Mouse (Mus musculus): ENCODE results near the gene Tmem263. TPM values are rescaled to one million over a fixed set of nuclear protein-coding genes. Genes with fewer than 3 reads are reported as not detected.

Gene Tmem263
- total RNA-seq (2014; fragmentation: Nextera tagmentation) = 23.5 and 25.0 TPM in 2 replicates
- total RNA-seq (2017) = 16.1 and 17.6 TPM in 2 replicates

DNA sequence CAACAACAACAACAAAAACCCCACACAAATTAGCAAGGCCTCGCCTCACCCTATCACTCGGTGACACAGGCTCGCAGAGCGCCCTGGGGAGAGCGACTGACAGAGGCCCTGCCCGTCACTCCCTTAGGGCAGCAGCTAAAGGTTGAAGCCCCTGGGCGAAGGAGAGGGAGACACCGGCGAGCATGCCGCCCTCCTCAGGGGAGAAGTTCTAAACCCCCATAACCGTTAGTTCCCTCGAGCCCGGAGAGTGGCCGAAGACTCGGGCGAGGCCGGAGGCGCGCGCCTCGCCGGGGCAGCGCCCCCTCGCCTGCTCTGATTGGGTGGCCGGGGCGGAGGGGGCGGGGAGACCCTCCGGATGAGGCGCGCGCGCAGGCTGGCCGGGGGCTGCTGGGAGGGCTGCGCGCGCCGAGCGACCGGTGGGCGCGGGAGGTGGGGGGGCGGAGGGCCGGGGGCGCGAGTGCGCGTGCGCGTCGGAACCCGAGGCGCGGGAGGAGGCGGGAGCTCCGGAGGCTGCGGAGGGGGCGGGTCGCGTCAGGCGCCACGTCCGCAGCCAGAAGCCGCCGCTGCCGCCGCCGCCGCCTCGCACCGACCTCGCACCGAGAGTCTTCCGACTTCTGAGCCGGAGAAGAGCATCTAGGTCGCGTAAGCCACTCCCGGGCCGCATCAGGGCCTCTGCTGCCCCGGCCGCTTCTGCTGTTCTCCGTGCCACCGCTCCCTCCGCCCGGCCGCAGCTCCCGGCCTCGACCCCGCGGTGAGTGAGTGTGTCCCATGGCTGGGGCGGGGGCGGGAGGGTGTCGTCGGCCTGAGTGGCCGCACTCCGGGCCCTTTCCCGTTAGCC lies at the start of gene Tmem263, which contains the start of gene Fhl4:
Gene Tmem263, plus strand, starts transcription at position 381 of the 838 bp plus-strand sequence.
Gene Fhl4, minus strand, starts transcription at position 249 of the 838 bp plus-strand sequence.
- peak; percentile 91 for ATAC-seq (replicated peaks; ENCODE audit: poor library complexity, severe bottlenecking)

GRCm38 (mm10) chr10:85054876-85055275 lies 47.6 kb upstream of the Tmem263 start:
- no peak for ATAC-seq (replicated peaks; ENCODE audit: poor library complexity, severe bottlenecking)

- no peak for ATAC-seq (replicated peaks; ENCODE audit: poor library complexity, severe bottlenecking)
These were observed 30.7 kb upstream of the Tmem263 start for GRCm38 (mm10) chr10:85071605-85072152.

- peak; percentile 2 for ATAC-seq (replicated peaks; ENCODE audit: poor library complexity, severe bottlenecking)
These were observed 586 bp upstream of the Tmem263 start for GRCm38 (mm10) chr10:85101841-85102240.

DNA sequence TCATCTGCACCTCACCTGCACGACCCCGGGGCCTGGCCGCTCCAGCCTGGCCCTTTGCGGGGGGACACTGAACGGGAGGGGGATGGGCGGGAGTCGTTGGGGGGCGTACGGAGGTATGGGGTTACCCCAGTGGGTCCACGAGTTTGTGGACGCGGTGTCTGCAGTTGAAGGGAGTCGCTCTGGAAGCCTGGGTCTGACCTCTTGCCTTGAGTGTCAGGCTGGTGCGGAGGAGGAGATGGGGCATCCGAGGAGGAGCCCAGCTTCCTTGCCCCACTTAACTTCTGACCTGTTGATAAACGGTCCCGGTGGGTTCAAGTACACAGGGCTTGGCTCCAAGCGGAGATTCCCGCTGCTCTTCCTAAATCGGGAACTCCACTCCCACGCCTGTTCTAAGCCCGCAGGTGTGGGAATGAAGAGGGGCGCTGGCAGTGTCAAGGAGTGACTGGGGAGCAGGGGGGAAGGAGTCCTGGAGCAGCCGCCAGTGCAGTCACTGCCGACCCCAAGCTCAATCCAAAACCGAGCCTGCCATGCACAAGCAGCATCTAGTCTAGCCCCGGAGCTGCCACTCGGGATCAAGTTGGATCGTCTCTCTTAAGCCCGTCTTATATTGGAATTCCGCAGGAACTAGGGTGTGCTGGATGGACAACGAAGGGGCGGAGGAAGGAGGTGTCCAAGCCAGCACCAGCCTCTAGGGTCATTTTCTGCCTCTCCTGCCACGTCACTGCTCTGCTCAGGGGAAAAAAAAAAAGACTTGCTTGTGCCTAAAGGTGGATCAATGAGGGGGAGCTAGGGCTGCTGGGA lies 858 bp downstream of the Tmem263 start:
- ATAC-seq (replicated peaks; ENCODE audit: poor library complexity, severe bottlenecking) = peak; percentile 37

DNA sequence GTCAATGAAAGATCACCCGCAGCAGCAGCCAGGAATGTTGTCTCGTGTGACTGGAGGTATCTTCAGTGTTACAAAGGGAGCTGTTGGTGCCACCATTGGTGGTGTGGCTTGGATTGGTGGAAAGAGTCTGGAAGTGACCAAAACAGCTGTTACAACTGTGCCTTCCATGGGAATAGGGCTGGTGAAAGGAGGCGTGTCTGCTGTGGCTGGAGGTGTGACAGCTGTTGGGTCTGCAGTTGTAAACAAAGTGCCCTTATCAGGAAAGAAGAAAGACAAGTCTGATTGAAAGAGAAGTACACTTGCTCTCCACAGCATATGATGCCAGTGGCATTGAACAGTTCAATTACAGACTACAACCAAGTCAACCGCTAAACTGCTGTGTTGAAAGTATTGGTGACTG lies 12.0 kb downstream of the Tmem263 start:
- ATAC-seq (replicated peaks; ENCODE audit: poor library complexity, severe bottlenecking) = no peak

DNA sequence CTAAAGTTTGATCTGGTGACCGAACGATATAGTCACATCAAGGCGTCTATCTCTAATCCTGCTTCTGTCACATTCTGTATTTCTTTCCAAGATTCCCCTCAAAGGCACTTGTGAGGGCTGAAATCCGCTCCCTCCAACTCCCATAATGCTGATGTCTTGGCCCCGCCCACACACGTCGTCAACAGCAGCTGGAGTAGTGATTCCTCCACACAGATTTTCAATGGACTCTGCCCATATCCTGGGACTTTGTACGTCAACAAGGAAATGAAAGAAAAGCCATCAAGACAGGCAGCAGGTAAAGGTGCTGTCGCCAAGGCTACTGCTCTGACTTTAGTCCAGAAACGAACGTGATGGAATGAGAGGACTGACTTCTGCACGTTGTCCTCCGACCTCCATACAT lies 22.8 kb downstream of the Tmem263 start:
- no peak for ATAC-seq (replicated peaks; ENCODE audit: poor library complexity, severe bottlenecking)

DNA sequence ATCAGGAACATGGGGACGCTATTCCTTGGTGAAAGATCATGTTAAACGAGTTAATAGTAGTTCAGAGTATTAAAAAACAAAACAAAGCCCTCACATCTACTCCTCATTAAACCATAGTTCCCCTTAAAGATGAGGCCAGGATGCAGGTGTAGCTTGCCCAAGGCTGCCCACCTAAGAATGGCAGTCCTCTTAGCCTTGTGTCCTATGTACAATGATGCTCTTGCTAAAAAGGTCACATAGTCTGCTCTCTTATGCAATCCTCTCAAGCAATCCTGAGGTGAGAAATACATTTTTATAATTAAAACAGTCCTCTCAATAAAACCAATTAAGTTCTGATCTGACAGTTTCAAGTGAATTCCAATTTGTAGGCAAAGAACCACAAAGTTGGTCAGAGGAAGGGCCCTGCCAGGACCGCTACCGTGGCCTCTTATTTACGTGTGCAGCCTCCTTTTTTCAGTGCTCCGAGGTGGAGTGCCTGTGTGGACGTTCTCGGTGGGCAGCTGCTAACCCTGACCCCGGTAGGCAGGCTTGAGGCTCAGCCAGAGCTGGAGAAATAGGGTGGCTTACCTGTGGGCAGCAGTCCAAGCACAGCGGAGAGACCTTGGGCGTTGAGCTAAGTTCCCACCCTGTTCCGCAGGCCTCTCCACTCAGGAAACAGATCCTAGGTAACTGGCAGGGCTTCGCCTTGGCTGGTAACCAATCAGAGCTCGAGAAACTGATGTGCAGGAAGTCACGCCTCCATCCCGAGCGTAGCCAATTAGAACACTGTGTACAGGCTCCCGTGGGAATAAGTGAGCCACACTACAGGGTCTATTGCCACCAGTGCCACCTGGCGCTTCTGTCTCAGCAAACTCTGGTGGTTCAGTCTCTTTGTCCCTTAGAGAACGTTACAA lies 25.2 kb downstream of the Tmem263 start, which contains the start of gene Mterf2:
Gene Mterf2, minus strand, starts transcription at position 633 of the 893 bp plus-strand sequence.
- ATAC-seq (replicated peaks; ENCODE audit: poor library complexity, severe bottlenecking) = peak; percentile 94

DNA sequence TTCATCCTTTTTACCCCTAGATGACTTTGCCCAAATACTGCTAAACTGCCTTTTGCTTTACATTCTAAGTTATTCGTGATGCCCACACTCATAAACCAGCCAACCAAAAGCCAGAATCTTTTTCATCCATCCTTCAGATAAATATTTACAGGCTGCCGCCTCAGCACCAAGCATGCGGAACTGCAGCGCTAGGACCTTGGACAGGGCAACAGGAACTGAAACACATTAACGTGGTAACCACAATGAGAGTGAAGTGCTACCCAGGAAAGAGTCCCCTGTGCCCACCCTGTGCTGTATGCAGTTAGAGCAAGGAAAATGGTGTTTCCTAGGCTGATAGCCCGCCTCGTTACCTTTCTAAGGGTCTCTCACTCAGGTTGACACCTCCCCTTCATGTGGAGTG lies 26.0 kb downstream of the Tmem263 start:
- peak; percentile 85 for ATAC-seq (replicated peaks; ENCODE audit: poor library complexity, severe bottlenecking)

DNA sequence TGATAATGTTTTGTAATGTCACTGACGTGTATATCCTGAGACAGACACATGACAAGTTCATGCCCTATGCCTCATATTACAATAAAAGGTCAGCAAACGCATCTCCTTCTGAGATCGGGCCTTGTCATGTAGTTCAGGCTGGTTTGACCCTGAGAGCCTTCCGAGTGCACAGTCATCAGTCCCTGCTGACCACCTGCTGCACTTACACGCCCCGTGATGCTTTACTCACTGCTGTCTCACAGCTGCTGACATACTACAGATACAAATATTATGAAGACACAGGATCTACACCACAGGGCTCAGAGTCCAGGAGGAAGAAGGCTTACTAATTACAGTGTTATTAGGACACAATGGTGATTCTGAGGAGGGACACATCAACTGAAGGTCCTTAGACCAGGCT lies 34.1 kb downstream of the Tmem263 start:
- no peak for ATAC-seq (replicated peaks; ENCODE audit: poor library complexity, severe bottlenecking)

- ATAC-seq (replicated peaks; ENCODE audit: poor library complexity, severe bottlenecking) = no peak
These were observed 39.0 kb downstream of the Tmem263 start for GRCm38 (mm10) chr10:85141465-85141864.

DNA sequence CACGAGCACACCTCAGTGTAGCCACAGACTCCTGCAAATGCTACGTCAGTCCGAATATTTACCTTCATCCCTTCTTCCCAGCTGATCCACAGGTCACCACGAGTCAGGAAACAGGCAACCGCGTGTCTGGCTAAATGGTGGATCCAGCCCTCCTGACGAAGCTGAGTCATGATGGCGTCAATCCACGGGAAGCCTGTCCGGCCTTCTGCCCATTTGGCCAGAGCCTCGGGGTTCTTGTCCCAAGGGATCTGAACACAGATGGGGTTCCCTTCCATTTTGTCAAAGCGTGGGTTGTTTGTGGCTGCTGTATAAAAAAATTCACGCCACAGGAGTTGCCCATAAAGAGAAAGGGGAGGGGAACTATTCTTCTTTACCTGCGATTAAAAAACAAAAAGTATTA lies 43.9 kb downstream of the Tmem263 start:
- ATAC-seq (replicated peaks; ENCODE audit: poor library complexity, severe bottlenecking) = no peak

DNA sequence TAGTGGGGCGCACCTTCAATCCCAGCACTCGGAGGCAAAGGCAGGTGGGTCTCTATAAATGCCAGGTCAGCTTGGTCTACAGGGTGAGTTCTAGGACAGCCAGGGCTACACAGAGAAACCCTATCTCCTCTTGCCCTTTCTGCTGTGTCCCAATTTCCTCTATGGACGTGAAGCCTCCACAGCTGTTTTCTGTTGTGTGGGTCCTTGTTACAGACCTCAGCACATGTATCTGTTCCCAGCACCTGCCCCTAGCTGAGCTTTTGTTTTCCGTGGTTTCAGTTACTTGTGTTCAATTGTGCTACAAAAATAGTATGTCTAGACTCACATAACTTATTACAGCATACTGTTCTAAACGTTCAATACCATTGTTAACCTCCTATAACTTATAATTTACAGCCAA lies 46.8 kb downstream of the Tmem263 start:
- no peak for ATAC-seq (replicated peaks; ENCODE audit: poor library complexity, severe bottlenecking)

DNA sequence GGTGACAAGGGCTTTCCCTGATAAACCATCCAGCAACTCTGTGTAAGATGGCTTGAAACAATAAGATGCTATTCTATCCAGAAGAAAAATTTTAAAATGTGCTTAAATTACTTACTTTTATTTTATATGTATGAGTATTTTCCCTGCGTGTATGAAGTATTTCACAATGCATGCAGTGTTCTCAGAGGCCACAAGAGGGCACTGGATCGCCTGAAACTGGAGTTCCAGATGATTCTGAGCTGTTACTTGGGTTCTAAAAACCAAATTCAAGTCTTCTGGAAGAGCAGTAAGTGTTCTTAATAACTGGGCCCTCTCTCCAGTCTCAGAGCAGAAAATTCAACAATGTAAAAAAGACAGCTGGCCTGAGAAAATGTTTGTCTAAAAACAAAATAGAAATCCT lies 51.8 kb downstream of the Tmem263 start:
- ATAC-seq (replicated peaks; ENCODE audit: poor library complexity, severe bottlenecking) = peak; percentile 71

GRCm38 (mm10) chr10:85157451-85157850 lies 55.0 kb downstream of the Tmem263 start:
- ATAC-seq (replicated peaks; ENCODE audit: poor library complexity, severe bottlenecking) = no peak

DNA sequence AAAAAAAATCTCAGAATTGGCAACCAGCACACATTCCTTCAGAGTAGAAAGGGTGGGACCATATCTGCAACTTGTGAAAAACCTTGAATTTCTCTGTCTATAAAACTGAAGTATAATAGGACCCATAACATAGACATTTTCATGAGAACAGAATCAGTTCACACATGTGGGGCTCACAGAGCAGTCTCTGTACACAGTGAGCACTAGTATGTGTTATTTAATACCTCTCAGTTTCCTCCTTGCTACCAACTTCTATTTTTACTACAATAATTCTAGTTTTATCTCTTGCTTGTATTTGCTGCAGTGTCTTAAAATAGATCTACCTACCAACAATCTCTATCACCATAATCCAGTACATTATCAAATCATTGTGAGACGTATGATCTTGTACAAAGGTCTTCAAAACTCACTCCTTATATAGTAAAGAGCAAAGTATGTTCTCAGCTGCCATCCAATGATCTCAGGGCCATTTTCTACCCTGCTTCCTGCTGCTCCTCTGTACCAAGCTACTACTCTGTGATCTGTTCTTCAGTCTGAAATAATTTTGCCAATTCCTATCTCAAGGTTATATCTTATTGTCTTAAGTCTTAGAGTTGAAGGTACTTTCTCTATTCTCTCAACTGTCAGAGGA lies 57.7 kb downstream of the Tmem263 start:
- ATAC-seq (replicated peaks; ENCODE audit: poor library complexity, severe bottlenecking) = no peak

GRCm38 (mm10) chr10:85161745-85162351 lies 59.4 kb downstream of the Tmem263 start:
- ATAC-seq (replicated peaks; ENCODE audit: poor library complexity, severe bottlenecking) = peak; percentile 35; the same call in 1 of the 2 replicates

DNA sequence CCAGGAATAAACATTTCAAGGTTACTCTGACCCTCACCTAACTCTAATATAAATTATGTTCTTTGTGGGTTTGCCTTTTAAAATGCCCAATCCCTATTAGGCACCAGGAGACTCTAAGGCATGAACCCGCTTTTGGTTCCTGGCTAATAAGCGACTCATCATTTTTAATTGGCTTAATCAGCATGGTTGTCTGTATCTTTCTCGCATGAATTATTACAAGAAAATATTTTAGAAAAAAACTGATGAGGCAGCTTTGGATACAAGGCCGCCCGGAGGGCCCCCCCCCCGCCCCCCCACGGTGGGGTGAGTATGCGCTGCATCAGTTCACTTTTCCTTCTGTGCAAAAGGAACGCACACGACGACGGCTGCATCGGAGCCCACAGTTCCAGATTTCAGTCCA lies 62.4 kb downstream of the Tmem263 start:
- no peak for ATAC-seq (replicated peaks; ENCODE audit: poor library complexity, severe bottlenecking)

- ATAC-seq (replicated peaks; ENCODE audit: poor library complexity, severe bottlenecking) = no peak
These were observed 62.9 kb downstream of the Tmem263 start for GRCm38 (mm10) chr10:85165306-85165705.

Measured in granulocyte monocyte progenitor cell, adult 5-6 weeks (primary cell).